Mouse (Mus musculus) forebrain, embryonic 13.5 days (tissue): ENCODE results near the gene Alpk3. TPM values are rescaled to one million over a fixed set of nuclear protein-coding genes. Genes with fewer than 3 reads are reported as not detected.
"Not testable (repeated sequence)": the region's sequence is repeated elsewhere in the genome, so short reads cannot be mapped to it uniquely, and the experiment has no call there.

Experiments
- ATAC-seq: fragments of 200-750 bp; cut with Nextera tagmentation; 2 replicates; pipeline ENCODE4 v1.8.0; 2017
- H3K27ac ChIP-seq: fragments of 300-500 bp; sonication (generic); 2 replicates; pipeline ENCODE4 v1.5.1; 2015; ENCODE audit warnings: inconsistent platforms, mild to moderate bottlenecking, moderate library complexity
- H3K27me3 ChIP-seq: fragments of 300-500 bp; sonication (generic); 2 replicates; pipeline ENCODE4 v1.6.1; 2015; ENCODE audit warnings: mild to moderate bottlenecking, inconsistent platforms
- H3K36me3 ChIP-seq: fragments of 300-500 bp; sonication (generic); 2 replicates; pipeline ENCODE4 v1.6.1; 2015; ENCODE audit warnings: mild to moderate bottlenecking, inconsistent platforms; ENCODE audit not compliant: poor library complexity, severe bottlenecking
- H3K4me1 ChIP-seq: fragments of 300-500 bp; sonication (generic); 2 replicates; pipeline ENCODE4 v1.6.1; 2015; ENCODE audit warnings: inconsistent platforms
- H3K4me2 ChIP-seq: fragments of 300-500 bp; sonication (generic); 2 replicates; pipeline ENCODE4 v1.6.1; 2015; ENCODE audit warnings: inconsistent platforms, mild to moderate bottlenecking, moderate library complexity
- H3K4me3 ChIP-seq: fragments of 300-500 bp; sonication (generic); 2 replicates; pipeline ENCODE4 v1.5.1; 2015; ENCODE audit warnings: mild to moderate bottlenecking, inconsistent platforms
- H3K9ac ChIP-seq: fragments of 300-500 bp; sonication (generic); 2 replicates; pipeline ENCODE4 v1.6.1; 2015; ENCODE audit warnings: mild to moderate bottlenecking, inconsistent platforms
- H3K9me3 ChIP-seq: fragments of 300-500 bp; sonication (generic); replicated peaks from 2 replicates; pipeline ENCODE4 v1.6.1; 2016; ENCODE audit warnings: inconsistent platforms
- WGBS: fragments of 180-500 bp; shearing (Covaris S2); methylation state at CpG from one replicate; pipeline ENCODE4 v1.1.7; 2015; 5-methylcytosine and 5-hydroxymethylcytosine counted together
- polyA plus RNA-seq: library from polyadenylated mRNA; unstranded; fragments of >200 nt; fragmentation: Nextera tagmentation; extraction: Ambion mirVana; gene quantifications from 2 replicates; pipeline ENCODE4 v1.2.1, GENCODE M21; 2015

Alpk3 gene
- polyA plus RNA-seq, 1 experiment from 2014 or later = not detected

- Histone ChIP-seq H3K36me3 (no peaks in the 10 kb centered on the region), H3K9me3 (no peaks in the 10 kb centered on the region), H3K4me3 (no peak overlapping the region), H3K27ac (no peak overlapping the region), H3K4me1 (peaks cover 5% of the 10 kb centered on the region; the same call in 1 of the 2 replicates), H3K4me2 (no peak overlapping the region), H3K27me3 (no peaks in the 10 kb centered on the region), H3K9ac (no peak overlapping the region)
- 90% methylated on average over 5 of the region's 5 CpGs for WGBS
- no peak for ATAC-seq
Observed at GRCm38 (mm10) chr7:81137292-81137691, 79.9 kb downstream of the Alpk3 start.

- Histone ChIP-seq H3K27me3 (no peaks in the 10 kb centered on the region), H3K4me2 (no peak overlapping the region), H3K27ac (no peak overlapping the region), H3K4me1 (peaks cover 5% of the 10 kb centered on the region; the same call in 1 of the 2 replicates), H3K9ac (no peak overlapping the region), H3K4me3 (no peak overlapping the region), H3K36me3 (no peaks in the 10 kb centered on the region), H3K9me3 (no peaks in the 10 kb centered on the region)
- 93% methylated on average over 7 of the region's 7 CpGs for WGBS
- no peak for ATAC-seq
Observed at GRCm38 (mm10) chr7:81139100-81139499, 81.7 kb downstream of the Alpk3 start.

GRCm38 (mm10) chr7:81139671-81140404, 82.4 kb downstream of the Alpk3 start:
- Histone ChIP-seq H3K27ac (no peak overlapping the region), H3K9ac (no peak overlapping the region), H3K27me3 (no peaks in the 10 kb centered on the region), H3K9me3 (no peaks in the 10 kb centered on the region), H3K4me1 (no peaks in the 10 kb centered on the region), H3K4me2 (no peak overlapping the region), H3K4me3 (no peak overlapping the region), H3K36me3 (no peaks in the 10 kb centered on the region)
- no peak for ATAC-seq
- WGBS = 91% methylated on average over 5 of the region's 5 CpGs

GRCm38 (mm10) chr7:81141541-81141940, 84.1 kb downstream of the Alpk3 start:
- Histone ChIP-seq H3K27ac (no peak overlapping the region), H3K27me3 (no peaks in the 10 kb centered on the region), H3K36me3 (no peaks in the 10 kb centered on the region), H3K4me1 (no peaks in the 10 kb centered on the region), H3K9me3 (no peaks in the 10 kb centered on the region), H3K4me2 (no peak overlapping the region), H3K4me3 (no peak overlapping the region), H3K9ac (no peak overlapping the region)
- WGBS = 69% methylated on average over 1 of the region's 1 CpGs
- no peak for ATAC-seq

GRCm38 (mm10) chr7:81143056-81143455, 85.7 kb downstream of the Alpk3 start:
- not testable (repeated sequence) for H3K4me1 ChIP-seq, H3K36me3 ChIP-seq, H3K9me3 ChIP-seq, H3K4me2 ChIP-seq, H3K4me3 ChIP-seq, ATAC-seq, H3K9ac ChIP-seq, H3K27me3 ChIP-seq, H3K27ac ChIP-seq
- 74% methylated on average over 4 of the region's 4 CpGs for WGBS

GRCm38 (mm10) chr7:81149759-81150158, 92.4 kb downstream of the Alpk3 start:
- Histone ChIP-seq H3K36me3 (no peaks in the 10 kb centered on the region), H3K27me3 (no peaks in the 10 kb centered on the region), H3K9me3 (no peaks in the 10 kb centered on the region), H3K9ac (no peak overlapping the region), H3K4me3 (no peak overlapping the region), H3K4me1 (no peaks in the 10 kb centered on the region), H3K27ac (no peak overlapping the region), H3K4me2 (no peak overlapping the region)
- whole genome bisulfite sequencing = 92% methylated on average over 11 of the region's 11 CpGs
- ATAC-seq = no peak

GRCm38 (mm10) chr7:81151216-81151615, 93.8 kb downstream of the Alpk3 start:
- WGBS = 93% methylated on average over 8 of the region's 8 CpGs
- no peaks in the 10 kb centered on the region for H3K4me1 ChIP-seq
- no peak overlapping the region for H3K27ac ChIP-seq
- no peak overlapping the region for H3K4me2 ChIP-seq
- no peaks in the 10 kb centered on the region for H3K36me3 ChIP-seq
- no peaks in the 10 kb centered on the region for H3K9me3 ChIP-seq
- no peak for ATAC-seq
- H3K9ac ChIP-seq = no peak overlapping the region
- no peaks in the 10 kb centered on the region for H3K27me3 ChIP-seq
- H3K4me3 ChIP-seq = no peak overlapping the region

- Histone ChIP-seq H3K27me3 (no peaks in the 10 kb centered on the region), H3K4me3 (no peak overlapping the region), H3K9ac (no peak overlapping the region), H3K36me3 (no peaks in the 10 kb centered on the region), H3K9me3 (no peaks in the 10 kb centered on the region), H3K27ac (no peak overlapping the region), H3K4me1 (no peaks in the 10 kb centered on the region), H3K4me2 (no peak overlapping the region)
- no peak for ATAC-seq
- 93% methylated on average over 10 of the region's 10 CpGs for WGBS
Observed at GRCm38 (mm10) chr7:81152306-81152705, 94.9 kb downstream of the Alpk3 start.

GRCm38 (mm10) chr7:81152826-81153225, 95.4 kb downstream of the Alpk3 start:
- WGBS = 88% methylated on average over 7 of the region's 7 CpGs
- H3K27me3 ChIP-seq = no peaks in the 10 kb centered on the region
- no peaks in the 10 kb centered on the region for H3K36me3 ChIP-seq
- no peak overlapping the region for H3K9ac ChIP-seq
- no peak overlapping the region for H3K27ac ChIP-seq
- H3K4me3 ChIP-seq = no peak overlapping the region
- no peak for ATAC-seq
- no peak overlapping the region for H3K4me2 ChIP-seq
- no peaks in the 10 kb centered on the region for H3K9me3 ChIP-seq
- H3K4me1 ChIP-seq = no peaks in the 10 kb centered on the region

GRCm38 (mm10) chr7:81153327-81153726, 95.9 kb downstream of the Alpk3 start:
- Histone ChIP-seq H3K36me3 (no peaks in the 10 kb centered on the region), H3K9ac (no peak overlapping the region), H3K4me1 (no peaks in the 10 kb centered on the region), H3K4me2 (no peak overlapping the region), H3K27me3 (no peaks in the 10 kb centered on the region), H3K4me3 (no peak overlapping the region), H3K27ac (no peak overlapping the region), H3K9me3 (no peaks in the 10 kb centered on the region)
- 91% methylated on average over 6 of the region's 6 CpGs for WGBS
- ATAC-seq = no peak

GRCm38 (mm10) chr7:81154244-81154643, 96.8 kb downstream of the Alpk3 start:
- H3K9me3 ChIP-seq, H3K27ac ChIP-seq, H3K27me3 ChIP-seq, H3K4me2 ChIP-seq, H3K4me1 ChIP-seq, ATAC-seq, H3K9ac ChIP-seq, H3K36me3 ChIP-seq, H3K4me3 ChIP-seq: not testable (repeated sequence)

GRCm38 (mm10) chr7:81154960-81155359, 97.6 kb downstream of the Alpk3 start:
- no peak overlapping the region for H3K4me3 ChIP-seq
- H3K4me2 ChIP-seq = no peak overlapping the region
- H3K27ac ChIP-seq = no peak overlapping the region
- WGBS = 4% methylated on average over 3 of the region's 3 CpGs
- peak; percentile 30; the same call in 1 of the 2 replicates for ATAC-seq
- H3K9me3 ChIP-seq = no peaks in the 10 kb centered on the region
- no peaks in the 10 kb centered on the region for H3K4me1 ChIP-seq
- no peaks in the 10 kb centered on the region for H3K36me3 ChIP-seq
- H3K27me3 ChIP-seq = no peaks in the 10 kb centered on the region
- no peak overlapping the region for H3K9ac ChIP-seq
